Mouse (Mus musculus) forebrain, embryonic 10.5 days (tissue): ENCODE measurements around the gene Mfsd6l. TPM values are rescaled to one million over a fixed set of nuclear protein-coding genes. Genes with fewer than 3 reads are reported as not detected.

Experiments used
- DNase-seq: peaks from one replicate; pipeline ENCODE4 v3.0.0-alpha.2; 2017; ENCODE audit warnings: low spot score; ENCODE audit errors: extremely low spot score
- H3K27ac ChIP-seq: fragments of 300-500 bp; sonication (generic); 2 replicates; pipeline ENCODE4 v1.5.1; 2016; ENCODE audit warnings: mild to moderate bottlenecking
- H3K27me3 ChIP-seq: fragments of 300-500 bp; sonication (generic); 2 replicates; pipeline ENCODE4 v1.6.1; 2016; ENCODE audit warnings: mild to moderate bottlenecking; ENCODE audit not compliant: poor library complexity, severe bottlenecking
- H3K36me3 ChIP-seq: fragments of 300-500 bp; sonication (generic); replicated peaks from 2 replicates; pipeline ENCODE4 v1.6.1; 2016; ENCODE audit warnings: mild to moderate bottlenecking, moderate library complexity
- H3K4me1 ChIP-seq: fragments of 300-500 bp; sonication (generic); 2 replicates; pipeline ENCODE4 v1.6.1; 2016
- H3K4me3 ChIP-seq: fragments of 300-500 bp; sonication (generic); 2 replicates; pipeline ENCODE4 v1.5.1; 2016; ENCODE audit warnings: mild to moderate bottlenecking, moderate library complexity
- H3K9me3 ChIP-seq: fragments of 300-500 bp; sonication (generic); 2 replicates; pipeline ENCODE4 v1.6.1; 2016; ENCODE audit warnings: mild to moderate bottlenecking, moderate library complexity
- WGBS: fragments of 180-500 bp; shearing (Covaris S2); methylation state at CpG from one replicate; pipeline ENCODE4 v1.1.7; 2016; 5-methylcytosine and 5-hydroxymethylcytosine counted together
- polyA plus RNA-seq: library from polyadenylated mRNA; unstranded; fragments of >200 nt; fragmentation: Nextera tagmentation; extraction: Ambion mirVana; gene quantifications from 2 replicates; pipeline ENCODE4 v1.2.1, GENCODE M21; 2016

Mfsd6l gene
- polyA plus RNA-seq, 1 experiment from 2014 or later: 0.22 TPM

DNA sequence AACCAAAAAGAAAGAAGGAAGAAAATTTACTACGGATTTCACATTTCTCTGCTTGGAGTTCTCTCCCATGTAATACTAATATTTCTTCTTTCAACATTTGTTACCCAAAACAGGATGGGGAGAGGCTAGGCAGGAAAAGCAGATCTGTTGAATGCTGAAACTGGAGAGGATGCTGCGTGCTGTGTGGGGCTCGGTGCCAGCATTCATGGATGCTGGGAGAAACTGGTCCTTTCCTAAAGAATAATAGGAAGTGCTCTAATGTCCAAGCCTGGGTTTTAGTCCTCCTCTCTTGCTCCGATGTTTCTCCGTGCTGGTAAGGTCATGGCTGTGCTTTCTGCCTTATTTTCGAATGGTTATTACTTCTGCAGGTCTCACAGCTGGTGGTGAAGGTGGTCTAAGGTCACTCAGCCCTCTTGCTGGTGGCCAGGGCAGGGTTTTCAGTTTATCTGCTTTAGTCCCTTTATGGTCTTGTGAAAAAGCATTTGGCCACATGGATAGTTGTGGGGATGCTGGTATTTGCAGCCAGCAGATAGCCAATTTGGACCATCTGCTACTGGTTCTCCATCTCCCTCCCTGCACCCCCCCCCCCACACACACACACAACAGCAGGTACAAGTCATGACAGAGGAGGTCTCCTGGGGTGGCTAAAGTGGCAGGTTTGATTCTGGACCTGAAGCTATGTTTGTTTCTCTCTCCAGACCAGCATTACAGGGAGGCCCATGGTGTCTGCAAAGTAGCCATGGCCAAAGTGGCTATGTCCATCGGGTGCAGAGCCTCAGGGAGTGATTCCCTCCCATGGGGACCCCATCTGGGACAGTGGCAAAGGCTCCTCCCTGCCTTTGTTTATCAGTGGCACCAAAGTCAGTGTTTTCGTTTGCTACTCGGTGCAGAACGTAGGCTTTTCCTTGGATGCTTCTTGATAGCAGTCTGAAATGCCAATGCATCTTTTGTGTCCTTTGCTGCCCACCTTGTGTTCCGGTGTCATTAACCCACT lies 6.3 kb downstream of the Mfsd6l start:
- no peak for DNase-seq
- Histone ChIP-seq H3K4me3 (no peak overlapping the region), H3K27me3 (peaks cover 9% of the 10 kb centered on the region), H3K36me3 (no peaks in the 10 kb centered on the region), H3K27ac (no peak overlapping the region), H3K4me1 (0 out of 2 replicates have a peak, but pooled peaks cover 5% of the 10 kb centered on the region), H3K9me3 (no peaks in the 10 kb centered on the region)
- WGBS: 84% methylated on average over 11 of the region's 11 CpGs

DNA sequence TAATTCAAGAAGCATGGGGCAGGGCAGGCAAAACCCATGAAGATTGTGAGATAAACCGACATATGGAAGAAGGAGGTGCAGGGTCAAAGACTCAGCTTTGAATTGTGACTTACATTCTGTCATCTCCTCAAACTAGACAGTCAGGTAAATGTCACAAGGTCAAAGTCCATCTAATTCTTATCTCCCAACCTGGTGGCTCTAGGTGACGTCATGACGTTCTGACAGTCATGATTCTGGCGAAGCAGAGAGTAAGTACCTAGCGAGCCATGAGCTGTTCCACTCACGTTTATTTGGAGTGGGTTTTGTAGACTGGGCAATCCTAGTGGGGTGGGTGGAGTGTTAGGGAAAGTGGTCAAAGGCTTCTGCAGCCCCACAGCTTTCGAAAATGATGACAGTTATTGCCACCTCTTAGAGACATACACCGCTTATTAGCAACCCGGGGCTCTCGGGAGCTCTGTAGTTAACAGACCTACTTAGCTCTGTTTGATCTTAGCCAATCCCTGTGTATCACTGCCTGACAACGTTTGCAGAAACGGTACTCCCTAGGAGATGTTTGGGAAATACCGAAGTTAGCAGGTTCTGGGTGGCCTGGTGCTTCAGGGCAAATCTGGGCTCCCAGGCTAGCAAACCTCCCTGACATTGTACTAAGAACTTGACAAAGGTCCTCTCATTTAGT lies 8.5 kb downstream of the Mfsd6l start:
- no peaks in the 10 kb centered on the region for H3K36me3 ChIP-seq
- WGBS: 87% methylated on average over 13 of the region's 13 CpGs

DNA sequence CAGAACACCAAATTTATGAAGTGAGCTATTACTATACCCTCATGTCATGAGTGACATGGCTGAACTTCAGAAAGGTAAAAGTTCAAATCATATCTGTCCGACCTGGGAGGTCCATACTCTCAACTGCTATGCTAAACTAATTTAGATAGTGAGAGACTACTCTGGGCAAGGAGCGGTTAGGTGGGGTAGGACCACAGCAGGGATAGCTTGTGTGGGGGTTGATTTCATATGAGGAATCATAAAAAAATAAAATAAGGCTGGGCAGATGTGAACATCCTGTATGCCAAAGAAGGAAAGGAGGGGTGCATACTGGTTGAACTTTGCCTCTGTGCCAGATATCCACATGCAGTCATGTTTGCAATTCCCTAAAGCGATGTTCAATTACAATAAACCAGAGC lies 9.0 kb downstream of the Mfsd6l start:
- 89% methylated on average over 3 of the region's 3 CpGs for WGBS
- Histone ChIP-seq H3K27me3 (peaks cover 9% of the 10 kb centered on the region), H3K4me3 (no peak overlapping the region), H3K4me1 (0 out of 2 replicates have a peak, but pooled peaks cover 5% of the 10 kb centered on the region), H3K9me3 (no peaks in the 10 kb centered on the region), H3K27ac (no peak overlapping the region), H3K36me3 (no peaks in the 10 kb centered on the region)
- no peak for DNase-seq

More for the DNA sequence above, 8.5 kb downstream of the Mfsd6l start:
- no peaks in the 10 kb centered on the region for H3K9me3 ChIP-seq
- H3K4me1 ChIP-seq: 0 out of 2 replicates have a peak, but pooled peaks cover 5% of the 10 kb centered on the region
- no peak overlapping the region for H3K27ac ChIP-seq
- no peak for DNase-seq
- no peak overlapping the region for H3K4me3 ChIP-seq
- H3K27me3 ChIP-seq: peaks cover 9% of the 10 kb centered on the region

DNA sequence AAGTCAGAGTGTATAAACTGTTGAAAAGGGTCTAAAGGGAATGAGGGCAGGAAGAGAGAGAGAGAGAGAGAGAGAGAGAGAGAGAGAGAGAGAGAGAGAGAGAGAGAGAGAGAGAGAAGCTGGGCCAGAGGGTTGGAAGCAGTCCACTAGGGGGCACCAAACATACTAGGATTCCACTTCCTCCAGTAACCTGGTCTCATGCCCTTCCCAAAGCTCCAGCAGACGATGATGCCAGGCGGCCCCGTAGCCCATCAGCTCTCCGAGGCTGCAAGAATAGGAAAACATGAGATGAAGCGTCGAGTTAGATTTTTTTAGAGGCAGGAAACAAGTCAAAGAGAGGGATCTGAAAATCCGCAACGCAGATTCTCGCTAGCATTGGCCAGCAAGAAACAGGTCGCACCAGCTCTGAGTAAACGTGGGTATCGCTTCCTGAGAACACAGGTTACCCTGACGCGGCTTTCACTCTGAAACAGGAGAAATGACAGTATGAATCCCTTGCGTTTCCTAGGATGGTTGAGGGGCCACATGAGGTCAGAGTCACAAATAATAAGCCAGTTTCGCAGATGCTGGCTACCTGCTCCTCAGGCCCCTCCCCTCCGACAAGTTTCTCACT lies 10.6 kb downstream of the Mfsd6l start:
- 21% methylated on average over 17 of the region's 17 CpGs for WGBS

DNA sequence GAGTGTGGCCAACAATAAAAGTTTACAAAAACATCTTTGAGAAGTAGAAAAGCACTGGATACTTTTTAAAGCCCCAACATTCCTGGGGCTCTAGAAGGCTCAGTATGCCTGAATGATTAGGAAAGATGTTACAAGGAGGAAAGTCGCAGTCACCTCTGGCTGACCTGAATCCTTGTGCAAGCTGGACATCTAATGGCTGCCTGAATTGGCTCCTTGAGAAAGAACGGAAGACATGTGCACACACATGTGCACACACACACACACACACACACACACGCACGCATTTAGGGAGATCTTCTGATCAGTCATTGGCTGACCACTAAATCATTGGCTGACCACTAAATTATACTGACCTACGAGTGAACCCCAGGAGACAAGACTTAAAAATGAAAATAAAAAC lies 14.9 kb downstream of the Mfsd6l start:
- WGBS: 90% methylated on average over 5 of the region's 5 CpGs
- Histone ChIP-seq H3K9me3 (no peaks in the 10 kb centered on the region), H3K27me3 (peaks cover 9% of the 10 kb centered on the region), H3K4me3 (no peak overlapping the region), H3K4me1 (0 out of 2 replicates have a peak, but pooled peaks cover 5% of the 10 kb centered on the region), H3K36me3 (no peaks in the 10 kb centered on the region), H3K27ac (no peak overlapping the region)
- DNase-seq: no peak

More for the DNA sequence above, 10.6 kb downstream of the Mfsd6l start:
- H3K27me3 ChIP-seq: peaks cover 9% of the 10 kb centered on the region
- no peaks in the 10 kb centered on the region for H3K9me3 ChIP-seq
- H3K36me3 ChIP-seq: no peaks in the 10 kb centered on the region
- H3K27ac ChIP-seq: no peak overlapping the region
- H3K4me3 ChIP-seq: peak overlapping the region; percentile 47
- peak; percentile 70 for DNase-seq
- H3K4me1 ChIP-seq: 0 out of 2 replicates have a peak, but pooled peaks cover 5% of the 10 kb centered on the region

DNA sequence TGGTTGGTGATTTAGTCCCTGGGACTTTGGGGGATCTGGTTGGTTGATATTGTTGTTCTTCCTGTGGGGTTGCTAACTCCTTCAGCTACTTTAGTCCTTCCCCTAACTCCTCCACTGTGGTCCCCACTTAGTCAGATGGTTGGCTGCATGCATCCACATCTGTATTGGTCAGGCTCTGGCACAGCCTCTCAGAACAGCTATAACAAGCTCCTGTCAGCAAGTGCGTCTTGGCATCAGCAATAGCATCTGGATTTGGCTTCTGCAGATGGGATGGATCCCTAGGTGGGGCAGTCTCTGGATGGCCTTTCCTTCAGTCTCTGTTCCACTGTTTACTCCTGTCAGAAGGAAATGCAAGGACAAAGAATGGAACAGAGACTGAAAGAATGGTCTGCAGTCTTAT lies 21.1 kb downstream of the Mfsd6l start:
- Histone ChIP-seq H3K27ac (no peak overlapping the region), H3K4me1 (peaks cover 26% of the 10 kb centered on the region), H3K27me3 (peaks cover 7% of the 10 kb centered on the region; the same call in 1 of the 2 replicates), H3K36me3 (no peaks in the 10 kb centered on the region), H3K9me3 (no peaks in the 10 kb centered on the region), H3K4me3 (no peak overlapping the region)
- no peak for DNase-seq
- WGBS: 90% methylated on average over 1 of the region's 1 CpGs

DNA sequence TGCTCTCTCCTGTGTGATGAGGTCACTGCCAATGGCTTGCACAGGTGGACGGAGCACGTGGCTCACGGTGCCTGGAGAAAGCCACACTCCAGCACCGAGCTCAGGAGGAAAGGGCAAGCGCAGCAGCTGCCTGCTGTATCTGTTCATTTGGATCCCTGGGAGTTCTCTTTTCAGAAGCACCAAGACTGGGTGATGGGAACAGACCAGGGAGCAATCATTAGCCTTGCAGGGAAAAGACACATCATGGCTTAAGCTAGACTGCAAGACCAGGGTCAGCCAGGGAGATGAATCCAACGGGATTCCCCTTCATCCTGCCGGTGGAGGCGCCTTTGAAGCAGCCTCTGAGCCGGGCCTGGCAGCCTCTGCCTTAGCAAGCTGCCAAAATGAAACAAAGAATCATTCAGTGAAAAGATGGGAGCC lies 23.5 kb downstream of the Mfsd6l start:
- no peak overlapping the region for H3K4me3 ChIP-seq
- H3K27me3 ChIP-seq: peaks cover 7% of the 10 kb centered on the region; the same call in 1 of the 2 replicates
- 34% methylated on average over 9 of the region's 9 CpGs for WGBS
- H3K36me3 ChIP-seq: no peaks in the 10 kb centered on the region
- H3K4me1 ChIP-seq: peaks cover 26% of the 10 kb centered on the region
- no peaks in the 10 kb centered on the region for H3K9me3 ChIP-seq
- peak overlapping the region; percentile 4 for H3K27ac ChIP-seq
- peak; percentile 38 for DNase-seq

DNA sequence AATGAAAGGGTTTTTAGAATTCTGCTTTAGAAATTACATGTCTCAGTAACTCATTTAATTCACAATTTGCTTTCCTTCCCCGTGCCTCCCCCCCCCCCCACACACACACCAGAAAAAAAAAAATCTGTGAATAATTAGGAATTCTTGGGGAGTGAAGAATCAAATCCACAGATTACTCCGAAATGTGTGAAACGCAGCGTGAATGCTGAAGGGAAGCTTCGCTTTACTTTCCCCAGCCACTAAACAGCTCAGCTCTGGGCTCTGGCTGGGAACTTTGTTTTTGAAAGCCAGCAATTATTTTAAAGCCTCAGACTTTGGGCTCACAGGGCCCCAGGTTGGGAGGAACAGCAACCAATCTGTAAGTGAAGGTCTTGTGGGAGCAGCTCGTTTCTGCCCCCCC lies 24.6 kb downstream of the Mfsd6l start:
- H3K9me3 ChIP-seq: no peaks in the 10 kb centered on the region
- peak overlapping the region; percentile 37; the same call in 1 of the 2 replicates for H3K27ac ChIP-seq
- no peak for DNase-seq

DNA sequence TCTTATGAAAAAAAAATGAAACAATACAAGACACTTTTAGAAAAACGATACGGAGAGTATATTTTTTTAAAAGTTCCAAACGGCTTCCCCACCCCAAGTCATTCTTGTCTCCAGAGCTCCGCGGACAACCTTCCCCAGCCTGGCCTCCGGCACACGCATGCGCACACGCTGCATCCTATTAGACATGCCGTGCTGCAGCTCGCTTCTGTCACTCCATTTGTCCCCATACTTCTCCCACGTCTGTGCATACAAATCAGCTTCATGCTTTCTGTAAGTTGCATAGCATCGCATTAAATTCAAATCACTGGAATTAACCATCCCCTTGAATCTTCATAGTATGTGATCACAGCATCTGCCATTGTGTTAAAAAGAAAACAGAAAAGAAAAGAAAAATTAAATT lies 27.2 kb downstream of the Mfsd6l start:
- Histone ChIP-seq H3K4me3 (no peak overlapping the region), H3K4me1 (peaks cover 33% of the 10 kb centered on the region), H3K36me3 (no peaks in the 10 kb centered on the region), H3K27me3 (peaks cover 6% of the 10 kb centered on the region; the same call in 1 of the 2 replicates), H3K27ac (no peak overlapping the region), H3K9me3 (no peaks in the 10 kb centered on the region)
- WGBS: 91% methylated on average over 13 of the region's 13 CpGs
- no peak for DNase-seq

More for the DNA sequence above, 24.6 kb downstream of the Mfsd6l start:
- Histone ChIP-seq H3K4me1 (peaks cover 26% of the 10 kb centered on the region), H3K36me3 (no peaks in the 10 kb centered on the region), H3K4me3 (no peak overlapping the region), H3K27me3 (peaks cover 7% of the 10 kb centered on the region; the same call in 1 of the 2 replicates)
- 30% methylated on average over 6 of the region's 6 CpGs for WGBS

DNA sequence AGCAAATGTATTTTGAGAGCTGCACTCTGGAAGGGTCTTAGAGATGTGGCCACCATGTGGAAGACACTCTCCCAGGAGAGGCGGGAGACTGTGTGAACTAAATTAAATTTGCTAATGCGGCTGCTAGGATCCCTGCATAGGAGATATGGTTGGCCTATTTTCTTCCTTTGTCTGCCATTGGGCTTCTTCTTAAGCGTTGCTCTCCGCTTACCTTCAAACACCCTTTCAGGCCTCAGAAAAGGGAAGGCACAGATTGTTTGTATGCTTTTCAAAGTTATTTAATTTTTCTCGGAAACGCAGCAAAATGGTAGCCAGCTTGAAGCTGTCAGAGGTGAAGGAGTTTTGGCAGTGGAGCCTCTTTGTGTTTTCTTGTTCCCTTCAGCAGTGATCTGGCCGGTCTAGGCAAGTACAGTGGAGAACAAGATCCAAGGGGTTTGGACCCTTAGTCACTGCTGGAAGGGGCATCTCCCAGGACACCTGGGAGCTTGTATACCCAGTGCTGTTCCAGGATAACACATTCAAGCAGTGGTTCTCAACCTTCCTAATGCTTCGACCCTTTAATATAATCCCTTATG lies 28.0 kb downstream of the Mfsd6l start:
- peaks cover 33% of the 10 kb centered on the region for H3K4me1 ChIP-seq
- no peaks in the 10 kb centered on the region for H3K9me3 ChIP-seq
- no peak overlapping the region for H3K4me3 ChIP-seq
- no peaks in the 10 kb centered on the region for H3K36me3 ChIP-seq
- DNase-seq: no peak
- WGBS: 81% methylated on average over 8 of the region's 8 CpGs
- H3K27ac ChIP-seq: no peak overlapping the region
- no peaks in the 10 kb centered on the region for H3K27me3 ChIP-seq

DNA sequence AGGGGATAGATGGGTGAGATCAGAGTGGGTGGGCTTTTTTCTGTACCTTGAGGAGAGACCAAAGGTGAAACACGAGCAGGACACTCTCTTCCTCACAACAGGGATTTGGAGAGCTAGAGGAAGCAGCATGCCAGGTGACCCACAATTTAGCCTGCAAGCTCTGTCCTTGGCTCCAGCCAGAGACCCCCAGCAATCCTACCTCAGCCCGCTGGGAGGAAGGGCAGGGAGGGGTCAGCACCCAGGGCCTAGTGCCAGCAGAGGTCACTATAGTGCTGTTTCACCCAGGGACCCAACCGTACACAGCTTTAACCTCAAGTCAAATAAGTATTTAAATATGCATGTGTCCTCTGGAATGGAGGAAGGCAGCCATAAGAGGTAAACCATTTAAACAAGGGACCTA lies 29.9 kb downstream of the Mfsd6l start:
- Histone ChIP-seq H3K4me1 (peaks cover 27% of the 10 kb centered on the region), H3K27ac (no peak overlapping the region), H3K9me3 (no peaks in the 10 kb centered on the region), H3K27me3 (no peaks in the 10 kb centered on the region), H3K36me3 (no peaks in the 10 kb centered on the region), H3K4me3 (no peak overlapping the region)
- WGBS: 20% methylated on average over 3 of the region's 3 CpGs
- peak; percentile 23 for DNase-seq

DNA sequence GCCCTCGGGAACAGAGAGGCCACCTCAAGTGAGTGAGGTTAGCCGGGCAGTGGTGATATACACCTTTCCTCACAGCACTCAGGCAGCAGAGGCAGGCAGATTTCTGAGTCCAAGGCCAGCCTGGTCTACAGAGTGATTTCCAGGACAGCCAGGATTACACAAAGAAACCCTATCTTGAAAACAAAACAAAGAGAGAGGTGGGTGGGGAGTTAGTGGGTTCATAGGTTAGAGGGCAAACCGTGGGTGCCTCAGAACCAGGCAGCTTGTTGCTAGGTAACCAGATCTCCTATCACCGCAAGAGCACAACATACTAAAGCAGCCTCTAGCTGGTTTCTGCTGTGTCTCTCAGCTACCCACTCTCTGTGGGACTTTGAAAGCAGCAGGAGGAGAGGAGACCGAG lies 30.7 kb downstream of the Mfsd6l start, which contains the start of gene Ccdc42:
Gene Ccdc42 (plus strand): TSS at position 301 of the 400 bp plus-strand sequence.
- WGBS: 70% methylated on average over 5 of the region's 5 CpGs
- H3K27ac ChIP-seq: peak within 1 kb of the TSS; percentile 26; the same call in 1 of the 2 replicates
- H3K36me3 ChIP-seq: no peaks in the 10 kb centered on the region
- no peaks in the 10 kb centered on the region for H3K9me3 ChIP-seq
- no peak within 1 kb of the TSS for H3K4me3 ChIP-seq
- no peak for DNase-seq
- H3K4me1 ChIP-seq: peaks cover 29% of the 10 kb centered on the region
- no peaks in the 10 kb centered on the region for H3K27me3 ChIP-seq
